Mouse (Mus musculus): ENCODE data around the gene Socs1. TPM values are rescaled to one million over a fixed set of nuclear protein-coding genes. Genes with fewer than 3 reads are reported as not detected.

Socs1 gene
- polyA plus RNA-seq, 1 experiment from 2014 or later: 7.4 TPM

DNA sequence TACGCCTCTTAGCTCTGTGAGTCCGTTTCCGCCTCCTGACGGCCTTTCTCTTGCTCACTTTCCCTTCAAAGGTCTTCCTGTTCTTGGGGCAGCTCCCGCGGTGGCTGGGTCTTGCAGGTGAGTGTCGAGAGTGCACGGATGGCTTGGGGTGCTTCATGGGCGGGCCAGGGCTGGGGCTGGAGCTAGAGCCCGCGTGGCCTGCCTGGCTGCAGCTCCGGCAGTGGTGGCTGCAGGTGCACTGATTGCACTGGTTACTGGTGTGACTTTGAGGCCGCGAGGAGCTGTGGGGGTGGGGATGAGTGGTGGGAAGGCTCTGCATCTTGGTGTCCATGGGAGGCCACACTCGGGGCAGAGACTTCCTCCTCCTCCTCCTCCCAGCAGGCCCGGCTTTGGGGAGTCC lies 2.9 kb upstream of the Socs1 start, which contains the start of gene Tnp2:
Gene Tnp2, minus strand, starts transcription at position 390 of the 400 bp plus-strand sequence.
- H3K4me2 ChIP-seq (ENCODE audit: low read length): no peak within 1 kb of the TSS
- TF ChIP-seq CTCF (IDR thresholded peaks at IDR 0.05; ENCODE audit: low read depth): no peak
- peaks cover 23% of the 10 kb centered on the region for H3K4me1 ChIP-seq (replicated peaks; ENCODE audit: insufficient read depth, low read length)
- H3K27ac ChIP-seq: no peak within 1 kb of the TSS
- DNase-seq (ENCODE audit: low spot score): no peak
- no peaks in the 10 kb centered on the region for H3K36me3 ChIP-seq (ENCODE audit: insufficient read depth, low read length)
- H3K9ac ChIP-seq (ENCODE audit: low read depth, low read length): no peak within 1 kb of the TSS
- H3K27me3 ChIP-seq (ENCODE audit: insufficient read depth, low read length): no peaks in the 10 kb centered on the region
- no peak for ATAC-seq (replicated peaks; ENCODE audit: low FRiP score, low read depth)
- no peaks in the 10 kb centered on the region for H3K9me3 ChIP-seq (replicated peaks; ENCODE audit: low read length)
- 42% methylated on average over 16 of the region's 16 CpGs for WGBS
- H3K4me3 ChIP-seq (replicated peaks; ENCODE audit: low read depth, low read length): no peak within 1 kb of the TSS

DNA sequence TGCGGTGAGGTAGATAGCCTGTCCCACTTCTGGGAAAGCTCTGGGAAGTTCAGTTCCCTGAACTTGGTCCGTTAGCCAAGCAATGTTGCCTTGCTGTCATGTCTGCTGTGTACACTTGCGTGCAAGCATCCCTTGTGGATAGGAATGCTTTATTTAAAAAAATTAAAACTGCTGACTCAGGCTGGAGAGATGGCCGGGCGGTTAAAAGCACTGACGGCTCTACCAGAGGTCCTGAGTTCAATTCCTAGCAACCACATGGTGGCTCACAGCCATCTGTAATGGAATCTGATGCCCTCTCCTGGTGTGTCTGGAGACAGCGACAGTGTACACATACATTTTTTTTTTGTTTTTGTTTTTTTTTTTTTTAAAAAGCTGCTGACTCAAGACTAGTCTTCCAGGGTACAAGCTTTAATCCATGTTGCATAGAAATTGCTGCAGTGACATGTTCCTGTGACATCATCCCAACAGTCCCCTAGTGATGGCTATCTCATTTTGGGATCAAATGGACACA lies 2.3 kb upstream of the Socs1 start:
- H3K27ac ChIP-seq: no peak overlapping the region
- no peak overlapping the region for H3K4me2 ChIP-seq (ENCODE audit: low read length)
- no peaks in the 10 kb centered on the region for H3K36me3 ChIP-seq (ENCODE audit: insufficient read depth, low read length)
- no peaks in the 10 kb centered on the region for H3K9me3 ChIP-seq (replicated peaks; ENCODE audit: low read length)
- WGBS: 69% methylated on average over 7 of the region's 7 CpGs
- no peak overlapping the region for H3K4me3 ChIP-seq (replicated peaks; ENCODE audit: low read depth, low read length)
- peak; percentile 37; the same call in 1 of the 2 replicates for TF ChIP-seq CTCF (IDR thresholded peaks at IDR 0.05; ENCODE audit: low read depth)
- ATAC-seq (replicated peaks; ENCODE audit: low FRiP score, low read depth): no peak
- DNase-seq (ENCODE audit: low spot score): no peak
- no peaks in the 10 kb centered on the region for H3K27me3 ChIP-seq (ENCODE audit: insufficient read depth, low read length)
- H3K9ac ChIP-seq (ENCODE audit: low read depth, low read length): no peak overlapping the region
- peaks cover 28% of the 10 kb centered on the region for H3K4me1 ChIP-seq (replicated peaks; ENCODE audit: insufficient read depth, low read length)

DNA sequence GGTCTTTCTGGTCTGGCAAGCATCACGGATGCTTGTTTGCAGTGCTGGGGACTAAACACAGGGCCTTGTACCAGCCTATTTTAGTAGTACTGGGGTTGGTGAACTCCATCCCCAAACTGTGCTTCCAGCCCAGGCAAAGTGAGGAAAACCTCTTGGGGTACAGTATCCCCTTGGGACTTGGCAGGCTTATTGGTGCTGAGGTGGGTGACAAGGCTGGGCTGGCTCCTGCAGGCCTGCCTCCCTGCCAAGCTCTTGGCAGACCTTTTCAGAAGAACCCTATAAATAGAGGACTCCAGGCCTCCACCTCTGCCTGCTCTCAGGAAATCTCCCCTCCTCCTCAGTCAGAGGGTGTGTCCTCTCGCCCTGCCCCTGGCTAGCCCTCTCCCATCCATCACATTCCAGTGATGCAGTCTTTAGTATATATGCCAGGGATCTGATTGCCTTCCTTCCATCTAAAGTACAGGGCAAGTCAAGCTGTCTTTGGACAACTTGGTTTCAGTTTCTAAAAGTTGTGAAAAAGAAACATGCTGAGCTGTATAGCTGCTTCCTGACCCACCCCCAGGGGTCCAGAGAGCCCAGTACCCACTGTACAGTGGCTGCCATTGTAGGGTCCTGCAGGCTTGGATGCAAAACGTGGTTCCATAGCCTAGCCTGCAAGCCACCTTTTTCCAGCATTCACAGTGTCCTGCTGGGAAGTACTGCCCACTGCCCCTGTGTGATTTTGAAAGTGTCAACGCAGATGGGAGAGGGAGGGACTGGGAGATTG lies 1.6 kb upstream of the Socs1 start:
- H3K4me1 ChIP-seq (replicated peaks; ENCODE audit: insufficient read depth, low read length): peaks cover 32% of the 10 kb centered on the region
- ATAC-seq (replicated peaks; ENCODE audit: low FRiP score, low read depth): no peak
- WGBS: 56% methylated on average over 4 of the region's 4 CpGs
- H3K27me3 ChIP-seq (ENCODE audit: insufficient read depth, low read length): no peaks in the 10 kb centered on the region
- H3K27ac ChIP-seq: peak overlapping the region; percentile 96; the same call in 1 of the 2 replicates
- no peak overlapping the region for H3K9ac ChIP-seq (ENCODE audit: low read depth, low read length)
- DNase-seq (ENCODE audit: low spot score): no peak
- TF ChIP-seq CTCF (IDR thresholded peaks at IDR 0.05; ENCODE audit: low read depth): no peak
- H3K9me3 ChIP-seq (replicated peaks; ENCODE audit: low read length): no peaks in the 10 kb centered on the region
- H3K4me3 ChIP-seq (replicated peaks; ENCODE audit: low read depth, low read length): no peak overlapping the region
- H3K4me2 ChIP-seq (ENCODE audit: low read length): 0 out of 2 replicates have a peak overlapping the region, but pooled peaks have one; percentile 85
- no peaks in the 10 kb centered on the region for H3K36me3 ChIP-seq (ENCODE audit: insufficient read depth, low read length)

DNA sequence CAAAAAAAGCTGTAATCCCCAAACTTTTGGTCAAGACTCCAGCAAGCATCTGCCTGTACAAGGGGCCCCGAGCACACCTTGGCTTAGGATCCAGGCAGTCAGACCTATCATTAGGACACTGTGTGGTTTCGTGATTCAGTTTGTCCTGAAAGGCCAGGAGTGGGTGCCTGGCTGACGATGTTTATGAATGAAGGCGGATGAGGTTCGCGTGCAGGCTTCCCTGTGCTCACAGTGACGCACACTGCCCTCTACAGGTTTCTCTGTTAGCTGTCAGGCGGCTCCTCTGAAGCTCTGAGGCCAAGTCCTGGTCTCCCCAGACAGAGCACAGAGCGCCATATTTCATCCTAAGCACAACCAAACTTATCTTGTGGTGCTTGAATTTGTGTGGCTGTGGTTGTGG lies 952 bp upstream of the Socs1 start:
- no peaks in the 10 kb centered on the region for H3K27me3 ChIP-seq (ENCODE audit: insufficient read depth, low read length)
- peak; percentile 86 for TF ChIP-seq CTCF (IDR thresholded peaks at IDR 0.05; ENCODE audit: low read depth)
- peak overlapping the region; percentile 85 for H3K4me2 ChIP-seq (ENCODE audit: low read length)
- peak overlapping the region; percentile 52 for H3K4me3 ChIP-seq (replicated peaks; ENCODE audit: low read depth, low read length)
- no peaks in the 10 kb centered on the region for H3K9me3 ChIP-seq (replicated peaks; ENCODE audit: low read length)
- 1% methylated on average over 9 of the region's 9 CpGs for WGBS
- peaks cover 32% of the 10 kb centered on the region for H3K4me1 ChIP-seq (replicated peaks; ENCODE audit: insufficient read depth, low read length)
- peak overlapping the region; percentile 67 for H3K9ac ChIP-seq (ENCODE audit: low read depth, low read length)
- ATAC-seq (replicated peaks; ENCODE audit: low FRiP score, low read depth): peak; percentile 30
- DNase-seq (ENCODE audit: low spot score): peak; percentile 96
- H3K36me3 ChIP-seq (ENCODE audit: insufficient read depth, low read length): no peaks in the 10 kb centered on the region
- peak overlapping the region; percentile 96 for H3K27ac ChIP-seq

DNA sequence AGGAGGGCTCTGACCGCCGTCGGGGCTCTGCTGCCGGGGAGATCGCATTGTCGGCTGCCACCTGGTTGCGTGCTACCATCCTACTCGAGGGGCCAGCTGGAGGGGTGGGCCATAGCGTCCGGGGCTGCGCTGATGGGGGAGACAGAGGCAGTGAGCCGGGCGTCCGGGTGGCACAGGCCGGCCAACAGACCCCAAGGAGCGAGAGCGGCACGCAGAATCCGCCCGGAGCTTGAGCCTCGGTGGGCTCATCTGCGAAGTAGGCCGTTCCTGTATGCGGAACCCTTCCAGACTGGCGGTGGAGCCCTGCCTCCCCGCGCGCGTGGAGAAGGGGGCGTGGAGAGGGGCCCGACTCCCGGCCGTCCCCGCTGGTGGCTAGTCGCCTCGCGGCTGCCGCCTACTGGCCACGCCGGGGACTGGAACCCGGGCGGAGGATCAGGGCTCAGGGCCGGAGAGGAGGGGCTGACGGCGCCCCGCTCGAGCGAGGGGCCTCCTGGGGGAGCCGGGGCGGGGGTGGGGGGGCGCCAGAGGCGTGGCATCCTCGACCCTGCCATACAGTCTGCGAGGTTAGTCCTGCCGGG lies 454 bp downstream of the Socs1 start:
- peak; percentile 87 for TF ChIP-seq CTCF (IDR thresholded peaks at IDR 0.05; ENCODE audit: low read depth)
- Histone ChIP-seq H3K4me2 (ENCODE audit: low read length) (peak overlapping the region; percentile 85), H3K27me3 (ENCODE audit: insufficient read depth, low read length) (no peaks in the 10 kb centered on the region), H3K9ac (ENCODE audit: low read depth, low read length) (peak overlapping the region; percentile 67), H3K9me3 (replicated peaks; ENCODE audit: low read length) (no peaks in the 10 kb centered on the region), H3K4me1 (replicated peaks; ENCODE audit: insufficient read depth, low read length) (peaks cover 32% of the 10 kb centered on the region), H3K27ac (peak overlapping the region; percentile 96), H3K36me3 (ENCODE audit: insufficient read depth, low read length) (no peaks in the 10 kb centered on the region), H3K4me3 (replicated peaks; ENCODE audit: low read depth, low read length) (peak overlapping the region; percentile 52)
- ATAC-seq (replicated peaks; ENCODE audit: low FRiP score, low read depth): peak; percentile 72
- under 1% methylated on average over 54 of the region's 55 CpGs for WGBS
- DNase-seq (ENCODE audit: low spot score): peak; percentile 95

All from kidney, postnatal 0 days (tissue).